Mouse (Mus musculus): ENCODE measurements around the gene Supt4a. TPM values are rescaled to one million over a fixed set of nuclear protein-coding genes. Genes with fewer than 3 reads are reported as not detected.

The Supt4a gene
- polyA plus RNA-seq, 1 experiment from 2014 or later = 116 TPM

- H3K27me3 ChIP-seq (ENCODE audit: control insufficient read depth, insufficient read depth, low read length) = no peaks in the 10 kb centered on the region
- H3K9me3 ChIP-seq (replicated peaks; ENCODE audit: control insufficient read depth, low read length) = no peaks in the 10 kb centered on the region
- WGBS = 72% methylated on average over 5 of the region's 5 CpGs
- ATAC-seq (ENCODE audit: insufficient read depth, low FRiP score) = no peak
- H3K4me3 ChIP-seq (replicated peaks; ENCODE audit: low read length) = no peak overlapping the region
- H3K4me2 ChIP-seq (ENCODE audit: low read depth, low read length) = no peak overlapping the region
- peak overlapping the region; percentile 7; the same call in 1 of the 2 replicates for H3K27ac ChIP-seq (ENCODE audit: low read length)
- peaks cover 6% of the 10 kb centered on the region; the same call in 1 of the 2 replicates for H3K4me1 ChIP-seq (ENCODE audit: control insufficient read depth, insufficient read depth, low read length)
- H3K9ac ChIP-seq (ENCODE audit: low read length) = no peak overlapping the region
- no peaks in the 10 kb centered on the region for H3K36me3 ChIP-seq (ENCODE audit: control insufficient read depth, insufficient read depth, low read length)
Measured at GRCm38 (mm10) chr11:87703654-87704053, 33.7 kb upstream of the Supt4a start.

- Histone ChIP-seq H3K9me3 (replicated peaks; ENCODE audit: control insufficient read depth, low read length) (no peaks in the 10 kb centered on the region), H3K9ac (ENCODE audit: low read length) (0 out of 2 replicates have a peak overlapping the region, but pooled peaks have one; percentile 16), H3K4me1 (ENCODE audit: control insufficient read depth, insufficient read depth, low read length) (peaks cover 11% of the 10 kb centered on the region), H3K27ac (ENCODE audit: low read length) (peak overlapping the region; percentile 7), H3K4me2 (ENCODE audit: low read depth, low read length) (peak overlapping the region; percentile 6; the same call in 1 of the 2 replicates), H3K4me3 (replicated peaks; ENCODE audit: low read length) (no peak overlapping the region), H3K27me3 (ENCODE audit: control insufficient read depth, insufficient read depth, low read length) (no peaks in the 10 kb centered on the region), H3K36me3 (ENCODE audit: control insufficient read depth, insufficient read depth, low read length) (no peaks in the 10 kb centered on the region)
- WGBS = 60% methylated on average over 9 of the region's 9 CpGs
- no peak; the same call in 1 of the 2 replicates for ATAC-seq (ENCODE audit: insufficient read depth, low FRiP score)
Measured at GRCm38 (mm10) chr11:87704289-87704688, 33.1 kb upstream of the Supt4a start.

- ATAC-seq (ENCODE audit: insufficient read depth, low FRiP score) = no peak
- no peak overlapping the region for H3K9ac ChIP-seq (ENCODE audit: low read length)
- H3K9me3 ChIP-seq (replicated peaks; ENCODE audit: control insufficient read depth, low read length) = no peaks in the 10 kb centered on the region
- no peak overlapping the region for H3K27ac ChIP-seq (ENCODE audit: low read length)
- H3K36me3 ChIP-seq (ENCODE audit: control insufficient read depth, insufficient read depth, low read length) = no peaks in the 10 kb centered on the region
- no peak overlapping the region for H3K4me3 ChIP-seq (replicated peaks; ENCODE audit: low read length)
- H3K4me1 ChIP-seq (ENCODE audit: control insufficient read depth, insufficient read depth, low read length) = peaks cover 25% of the 10 kb centered on the region
- WGBS = 56% methylated on average over 8 of the region's 8 CpGs
- no peaks in the 10 kb centered on the region for H3K27me3 ChIP-seq (ENCODE audit: control insufficient read depth, insufficient read depth, low read length)
- H3K4me2 ChIP-seq (ENCODE audit: low read depth, low read length) = no peak overlapping the region
Measured at GRCm38 (mm10) chr11:87707570-87707969, 29.8 kb upstream of the Supt4a start.

GRCm38 (mm10) chr11:87708979-87709378 lies 28.4 kb upstream of the Supt4a start:
- H3K27ac ChIP-seq (ENCODE audit: low read length) = peak overlapping the region; percentile 94
- H3K4me3 ChIP-seq (replicated peaks; ENCODE audit: low read length) = no peak overlapping the region
- no peaks in the 10 kb centered on the region for H3K36me3 ChIP-seq (ENCODE audit: control insufficient read depth, insufficient read depth, low read length)
- ATAC-seq (ENCODE audit: insufficient read depth, low FRiP score) = no peak
- WGBS = 74% methylated on average over 5 of the region's 5 CpGs
- H3K9me3 ChIP-seq (replicated peaks; ENCODE audit: control insufficient read depth, low read length) = no peaks in the 10 kb centered on the region
- H3K4me1 ChIP-seq (ENCODE audit: control insufficient read depth, insufficient read depth, low read length) = peaks cover 23% of the 10 kb centered on the region
- no peak overlapping the region; the same call in 1 of the 2 replicates for H3K9ac ChIP-seq (ENCODE audit: low read length)
- no peaks in the 10 kb centered on the region for H3K27me3 ChIP-seq (ENCODE audit: control insufficient read depth, insufficient read depth, low read length)
- H3K4me2 ChIP-seq (ENCODE audit: low read depth, low read length) = peak overlapping the region; percentile 55

- Histone ChIP-seq H3K9me3 (replicated peaks; ENCODE audit: control insufficient read depth, low read length) (no peaks in the 10 kb centered on the region), H3K4me1 (ENCODE audit: control insufficient read depth, insufficient read depth, low read length) (peaks cover 20% of the 10 kb centered on the region), H3K9ac (ENCODE audit: low read length) (peak overlapping the region; percentile 60), H3K4me2 (ENCODE audit: low read depth, low read length) (peak overlapping the region; percentile 55), H3K27me3 (ENCODE audit: control insufficient read depth, insufficient read depth, low read length) (no peaks in the 10 kb centered on the region), H3K36me3 (ENCODE audit: control insufficient read depth, insufficient read depth, low read length) (no peaks in the 10 kb centered on the region), H3K27ac (ENCODE audit: low read length) (peak overlapping the region; percentile 94), H3K4me3 (replicated peaks; ENCODE audit: low read length) (peak overlapping the region; percentile 35)
- peak; percentile 92 for ATAC-seq (ENCODE audit: insufficient read depth, low FRiP score)
- 7% methylated on average over 21 of the region's 21 CpGs for WGBS
Measured at GRCm38 (mm10) chr11:87709513-87710261, 27.7 kb upstream of the Supt4a start.

GRCm38 (mm10) chr11:87710262-87710615 lies 27.1 kb upstream of the Supt4a start:
- Histone ChIP-seq H3K9me3 (replicated peaks; ENCODE audit: control insufficient read depth, low read length) (no peaks in the 10 kb centered on the region), H3K27ac (ENCODE audit: low read length) (peak overlapping the region; percentile 94), H3K4me2 (ENCODE audit: low read depth, low read length) (peak overlapping the region; percentile 55), H3K9ac (ENCODE audit: low read length) (peak overlapping the region; percentile 60), H3K27me3 (ENCODE audit: control insufficient read depth, insufficient read depth, low read length) (no peaks in the 10 kb centered on the region), H3K36me3 (ENCODE audit: control insufficient read depth, insufficient read depth, low read length) (no peaks in the 10 kb centered on the region), H3K4me1 (ENCODE audit: control insufficient read depth, insufficient read depth, low read length) (peaks cover 20% of the 10 kb centered on the region), H3K4me3 (replicated peaks; ENCODE audit: low read length) (peak overlapping the region; percentile 35)
- 41% methylated on average over 7 of the region's 7 CpGs for WGBS
- no peak for ATAC-seq (ENCODE audit: insufficient read depth, low FRiP score)

GRCm38 (mm10) chr11:87712188-87712587 lies 25.2 kb upstream of the Supt4a start:
- Histone ChIP-seq H3K9ac (ENCODE audit: low read length) (no peak overlapping the region), H3K27ac (ENCODE audit: low read length) (no peak overlapping the region), H3K4me2 (ENCODE audit: low read depth, low read length) (no peak overlapping the region), H3K9me3 (replicated peaks; ENCODE audit: control insufficient read depth, low read length) (no peaks in the 10 kb centered on the region), H3K4me1 (ENCODE audit: control insufficient read depth, insufficient read depth, low read length) (peaks cover 20% of the 10 kb centered on the region), H3K36me3 (ENCODE audit: control insufficient read depth, insufficient read depth, low read length) (no peaks in the 10 kb centered on the region), H3K4me3 (replicated peaks; ENCODE audit: low read length) (no peak overlapping the region), H3K27me3 (ENCODE audit: control insufficient read depth, insufficient read depth, low read length) (no peaks in the 10 kb centered on the region)
- WGBS = 80% methylated on average over 4 of the region's 4 CpGs
- ATAC-seq (ENCODE audit: insufficient read depth, low FRiP score) = no peak

- 78% methylated on average over 4 of the region's 4 CpGs for WGBS
- ATAC-seq (ENCODE audit: insufficient read depth, low FRiP score) = no peak
Measured at GRCm38 (mm10) chr11:87715999-87716398, 21.4 kb upstream of the Supt4a start.

GRCm38 (mm10) chr11:87719526-87719925 lies 17.8 kb upstream of the Supt4a start:
- Histone ChIP-seq H3K27ac (ENCODE audit: low read length) (no peak overlapping the region), H3K4me1 (ENCODE audit: control insufficient read depth, insufficient read depth, low read length) (no peaks in the 10 kb centered on the region; the same call in 1 of the 2 replicates), H3K4me2 (ENCODE audit: low read depth, low read length) (no peak overlapping the region), H3K27me3 (ENCODE audit: control insufficient read depth, insufficient read depth, low read length) (no peaks in the 10 kb centered on the region), H3K4me3 (replicated peaks; ENCODE audit: low read length) (no peak overlapping the region), H3K9me3 (replicated peaks; ENCODE audit: control insufficient read depth, low read length) (no peaks in the 10 kb centered on the region), H3K36me3 (ENCODE audit: control insufficient read depth, insufficient read depth, low read length) (no peaks in the 10 kb centered on the region), H3K9ac (ENCODE audit: low read length) (no peak overlapping the region)
- WGBS = 76% methylated on average over 7 of the region's 7 CpGs
- ATAC-seq (ENCODE audit: insufficient read depth, low FRiP score) = no peak

More at GRCm38 (mm10) chr11:87715999-87716398, 21.4 kb upstream of the Supt4a start:
- H3K4me1 ChIP-seq (ENCODE audit: control insufficient read depth, insufficient read depth, low read length) = peaks cover 4% of the 10 kb centered on the region
- no peaks in the 10 kb centered on the region for H3K36me3 ChIP-seq (ENCODE audit: control insufficient read depth, insufficient read depth, low read length)
- no peaks in the 10 kb centered on the region for H3K9me3 ChIP-seq (replicated peaks; ENCODE audit: control insufficient read depth, low read length)
- H3K27me3 ChIP-seq (ENCODE audit: control insufficient read depth, insufficient read depth, low read length) = no peaks in the 10 kb centered on the region
- H3K9ac ChIP-seq (ENCODE audit: low read length) = no peak overlapping the region
- no peak overlapping the region for H3K4me2 ChIP-seq (ENCODE audit: low read depth, low read length)
- no peak overlapping the region for H3K4me3 ChIP-seq (replicated peaks; ENCODE audit: low read length)
- no peak overlapping the region for H3K27ac ChIP-seq (ENCODE audit: low read length)
